Mouse (Mus musculus) kidney, embryonic 15.5 days (tissue): ENCODE data around the gene Sh2b1. TPM values are rescaled to one million over a fixed set of nuclear protein-coding genes. Genes with fewer than 3 reads are reported as not detected.

Source experiments
- ATAC-seq: fragments of 200-750 bp; cut with Nextera tagmentation; replicated peaks from 2 replicates; pipeline ENCODE4 v1.8.0; 2017; ENCODE audit warnings: moderate TSS enrichment; ENCODE audit not compliant: low FRiP score
- H3K27ac ChIP-seq: fragments of 300-500 bp; sonication (generic); 2 replicates; pipeline ENCODE4 v1.5.1; 2015; ENCODE audit warnings: mild to moderate bottlenecking, inconsistent platforms
- H3K27me3 ChIP-seq: fragments of 300-500 bp; sonication (generic); 2 replicates; pipeline ENCODE4 v1.6.1; 2015; ENCODE audit warnings: inconsistent platforms
- H3K36me3 ChIP-seq: fragments of 300-500 bp; sonication (generic); 2 replicates; pipeline ENCODE4 v1.6.1; 2015; ENCODE audit warnings: inconsistent platforms
- H3K4me1 ChIP-seq: fragments of 300-500 bp; sonication (generic); 2 replicates; pipeline ENCODE4 v1.6.1; 2015; ENCODE audit warnings: inconsistent platforms
- H3K4me2 ChIP-seq: fragments of 300-500 bp; sonication (generic); 2 replicates; pipeline ENCODE4 v1.6.1; 2015; ENCODE audit warnings: moderate library complexity, mild to moderate bottlenecking, inconsistent platforms
- H3K4me3 ChIP-seq: fragments of 300-500 bp; sonication (generic); replicated peaks from 2 replicates; pipeline ENCODE4 v1.5.1; 2015; ENCODE audit warnings: mild to moderate bottlenecking, inconsistent platforms
- H3K9ac ChIP-seq: fragments of 300-500 bp; sonication (generic); 2 replicates; pipeline ENCODE4 v1.6.1; 2015; ENCODE audit warnings: mild to moderate bottlenecking, inconsistent platforms
- H3K9me3 ChIP-seq: fragments of 300-500 bp; sonication (generic); replicated peaks from 2 replicates; pipeline ENCODE4 v1.6.1; 2016; ENCODE audit warnings: inconsistent platforms
- WGBS: fragments of 180-500 bp; shearing (Covaris S2); methylation state at CpG from one replicate; pipeline ENCODE4 v1.1.7; 2015; ENCODE audit warnings: mixed read lengths; 5-methylcytosine and 5-hydroxymethylcytosine counted together
- polyA plus RNA-seq: library from polyadenylated mRNA; unstranded; fragments of >200 nt; fragmentation: Nextera tagmentation; extraction: Ambion mirVana; gene quantifications from 2 replicates; pipeline ENCODE4 v1.2.1, GENCODE M21; 2015

Sh2b1 gene
- 52.7 and 56.0 TPM in 2 replicates for polyA plus RNA-seq

- peak within 1 kb of the TSS; percentile 96 for H3K9ac ChIP-seq
- peak within 1 kb of the TSS; percentile 97 for H3K4me3 ChIP-seq
- H3K36me3 ChIP-seq, result peaks cover 30% of the 10 kb centered on the region
- H3K4me2 ChIP-seq, result peak within 1 kb of the TSS; percentile 83
- H3K27ac ChIP-seq, result peak within 1 kb of the TSS; percentile 98
- ATAC-seq, result peak; percentile 93
- H3K27me3 ChIP-seq, result no peaks in the 10 kb centered on the region
- peaks cover 27% of the 10 kb centered on the region for H3K4me1 ChIP-seq
- H3K9me3 ChIP-seq, result no peaks in the 10 kb centered on the region
- under 1% methylated on average over 53 of the region's 53 CpGs for WGBS
Measured at GRCm38 (mm10) chr7:126474993-126475581, at the start of gene Sh2b1. Gene Sh2b1 (minus strand): TSS chr7:126475424.

GRCm38 (mm10) chr7:126523316-126523715 is 48.1 kb upstream of the Sh2b1 start:
- ATAC-seq, result no peak
- H3K9ac ChIP-seq, result no peak overlapping the region
- H3K27me3 ChIP-seq, result 0 out of 2 replicates have a peak, but pooled peaks cover 5% of the 10 kb centered on the region
- 79% methylated on average over 3 of the region's 3 CpGs for WGBS
- no peak overlapping the region for H3K4me2 ChIP-seq
- no peak overlapping the region for H3K4me3 ChIP-seq
- H3K4me1 ChIP-seq, result peaks cover 3% of the 10 kb centered on the region; the same call in 1 of the 2 replicates
- no peak overlapping the region for H3K27ac ChIP-seq
- H3K36me3 ChIP-seq, result no peaks in the 10 kb centered on the region
- H3K9me3 ChIP-seq, result no peaks in the 10 kb centered on the region

GRCm38 (mm10) chr7:126519513-126519912 is 44.3 kb upstream of the Sh2b1 start:
- 63% methylated on average over 2 of the region's 2 CpGs for WGBS
- Histone ChIP-seq H3K9me3 (no peaks in the 10 kb centered on the region), H3K4me2 (no peak overlapping the region), H3K27ac (no peak overlapping the region), H3K4me3 (no peak overlapping the region), H3K4me1 (no peaks in the 10 kb centered on the region), H3K27me3 (peaks cover 9% of the 10 kb centered on the region; the same call in 1 of the 2 replicates), H3K9ac (no peak overlapping the region), H3K36me3 (no peaks in the 10 kb centered on the region)
- ATAC-seq, result no peak

GRCm38 (mm10) chr7:126518261-126518941 is 43.2 kb upstream of the Sh2b1 start:
- H3K9ac ChIP-seq, result no peak overlapping the region
- H3K9me3 ChIP-seq, result no peaks in the 10 kb centered on the region
- WGBS, result 92% methylated on average over 5 of the region's 5 CpGs
- no peak overlapping the region for H3K4me2 ChIP-seq
- no peak overlapping the region for H3K4me3 ChIP-seq
- no peak overlapping the region for H3K27ac ChIP-seq
- ATAC-seq, result no peak
- H3K4me1 ChIP-seq, result no peaks in the 10 kb centered on the region
- H3K36me3 ChIP-seq, result no peaks in the 10 kb centered on the region
- peaks cover 9% of the 10 kb centered on the region; the same call in 1 of the 2 replicates for H3K27me3 ChIP-seq

GRCm38 (mm10) chr7:126511287-126511686 is 36.1 kb upstream of the Sh2b1 start:
- no peaks in the 10 kb centered on the region for H3K27me3 ChIP-seq
- 77% methylated on average over 3 of the region's 3 CpGs for WGBS
- H3K4me2 ChIP-seq, result no peak overlapping the region
- no peaks in the 10 kb centered on the region for H3K9me3 ChIP-seq
- H3K4me1 ChIP-seq, result no peaks in the 10 kb centered on the region
- H3K27ac ChIP-seq, result no peak overlapping the region
- no peak overlapping the region for H3K4me3 ChIP-seq
- ATAC-seq, result no peak
- H3K36me3 ChIP-seq, result no peaks in the 10 kb centered on the region
- H3K9ac ChIP-seq, result no peak overlapping the region

- Histone ChIP-seq H3K4me3 (no peak overlapping the region), H3K4me1 (peaks cover 5% of the 10 kb centered on the region), H3K36me3 (no peaks in the 10 kb centered on the region), H3K4me2 (no peak overlapping the region), H3K27ac (no peak overlapping the region), H3K9ac (no peak overlapping the region), H3K27me3 (no peaks in the 10 kb centered on the region), H3K9me3 (no peaks in the 10 kb centered on the region)
- WGBS, result 84% methylated on average over 8 of the region's 8 CpGs
- no peak for ATAC-seq
Measured at GRCm38 (mm10) chr7:126507126-126507778, 32.0 kb upstream of the Sh2b1 start.

- H3K4me1 ChIP-seq, result peaks cover 18% of the 10 kb centered on the region
- no peaks in the 10 kb centered on the region for H3K9me3 ChIP-seq
- no peak overlapping the region for H3K27ac ChIP-seq
- no peak overlapping the region for H3K9ac ChIP-seq
- H3K4me3 ChIP-seq, result no peak overlapping the region
- 98% methylated on average over 2 of the region's 2 CpGs for WGBS
- no peak for ATAC-seq
- H3K27me3 ChIP-seq, result no peaks in the 10 kb centered on the region
- no peak overlapping the region for H3K4me2 ChIP-seq
- peaks cover 14% of the 10 kb centered on the region for H3K36me3 ChIP-seq
Measured at GRCm38 (mm10) chr7:126504913-126505312, 29.7 kb upstream of the Sh2b1 start.

- WGBS, result under 1% methylated on average over 42 of the region's 72 CpGs
- Histone ChIP-seq H3K27ac (peak within 1 kb of the TSS; percentile 100), H3K9me3 (no peaks in the 10 kb centered on the region), H3K9ac (peak within 1 kb of the TSS; percentile 100), H3K4me2 (peak within 1 kb of the TSS; percentile 63), H3K4me1 (peaks cover 18% of the 10 kb centered on the region), H3K4me3 (peak within 1 kb of the TSS; percentile 100), H3K36me3 (peaks cover 30% of the 10 kb centered on the region), H3K27me3 (no peaks in the 10 kb centered on the region)
- ATAC-seq, result peak; percentile 92
Measured at GRCm38 (mm10) chr7:126503273-126503878, 28.2 kb upstream of the Sh2b1 start, which contains the start of gene Atxn2l. Gene Atxn2l (minus strand): TSS chr7:126503437.

GRCm38 (mm10) chr7:126502751-126503150 is 27.5 kb upstream of the Sh2b1 start:
- no peak for ATAC-seq
- Histone ChIP-seq H3K9me3 (no peaks in the 10 kb centered on the region), H3K27me3 (no peaks in the 10 kb centered on the region), H3K9ac (peak overlapping the region; percentile 100), H3K4me3 (peak overlapping the region; percentile 100), H3K27ac (peak overlapping the region; percentile 100), H3K4me2 (peak overlapping the region; percentile 63), H3K4me1 (peaks cover 18% of the 10 kb centered on the region), H3K36me3 (peaks cover 36% of the 10 kb centered on the region)
- under 1% methylated on average over 40 of the region's 40 CpGs for WGBS

GRCm38 (mm10) chr7:126502023-126502741 is 27.0 kb upstream of the Sh2b1 start:
- Histone ChIP-seq H3K9ac (peak overlapping the region; percentile 100), H3K27ac (peak overlapping the region; percentile 100), H3K36me3 (peaks cover 41% of the 10 kb centered on the region), H3K4me3 (peak overlapping the region; percentile 100), H3K4me1 (peaks cover 18% of the 10 kb centered on the region), H3K27me3 (no peaks in the 10 kb centered on the region), H3K4me2 (peak overlapping the region; percentile 63), H3K9me3 (no peaks in the 10 kb centered on the region)
- peak; percentile 91 for ATAC-seq
- WGBS, result under 1% methylated on average over 54 of the region's 57 CpGs

GRCm38 (mm10) chr7:126501684-126502022 is 26.4 kb upstream of the Sh2b1 start:
- peak overlapping the region; percentile 100 for H3K27ac ChIP-seq
- ATAC-seq, result no peak

More at GRCm38 (mm10) chr7:126501684-126502022, 26.4 kb upstream of the Sh2b1 start:
- Histone ChIP-seq H3K9me3 (no peaks in the 10 kb centered on the region), H3K9ac (peak overlapping the region; percentile 100), H3K4me1 (peaks cover 18% of the 10 kb centered on the region), H3K27me3 (no peaks in the 10 kb centered on the region), H3K4me3 (peak overlapping the region; percentile 100), H3K36me3 (peaks cover 47% of the 10 kb centered on the region), H3K4me2 (peak overlapping the region; percentile 63)
- WGBS, result 4% methylated on average over 9 of the region's 9 CpGs
